Mouse (Mus musculus) ES-Bruce4 (cell line): Measurements from ENCODE around the gene Deup1.

Experiments used
- CTCF ChIP-seq: IDR thresholded peaks from one replicate; pipeline ENCODE4 v1.8.1; 2011; ENCODE audit warnings: low read depth, low read length
- POLR2A ChIP-seq: IDR thresholded peaks from one replicate; pipeline ENCODE4 v1.8.1; 2011; ENCODE audit warnings: low read length; ENCODE audit not compliant: insufficient read depth

DNA sequence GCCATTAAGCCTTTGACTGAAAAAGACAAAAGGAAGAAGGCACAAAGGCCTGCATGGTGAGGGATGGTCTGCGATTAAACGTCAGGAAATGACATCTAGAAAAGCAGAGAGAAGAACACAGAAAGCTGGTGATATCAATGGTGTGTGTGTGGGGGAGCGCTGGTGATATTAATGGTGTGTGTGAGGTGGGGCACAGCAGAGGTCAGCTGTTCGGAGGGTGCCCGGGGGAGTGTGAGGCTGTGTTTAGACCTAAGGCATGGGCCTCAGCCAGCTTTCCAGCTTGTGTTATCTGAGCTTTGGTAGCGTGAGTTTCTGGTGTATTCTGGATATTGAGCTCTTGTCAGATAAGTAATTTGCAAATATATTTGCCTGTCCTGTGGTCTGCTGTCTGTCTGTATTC is 11.3 kb downstream of the Deup1 start:
- TF ChIP-seq CTCF (no peak), POLR2A (no peak)
